18 mouse cellular contexts compared by ENCODE assay signal in the genomic region with DNA sequence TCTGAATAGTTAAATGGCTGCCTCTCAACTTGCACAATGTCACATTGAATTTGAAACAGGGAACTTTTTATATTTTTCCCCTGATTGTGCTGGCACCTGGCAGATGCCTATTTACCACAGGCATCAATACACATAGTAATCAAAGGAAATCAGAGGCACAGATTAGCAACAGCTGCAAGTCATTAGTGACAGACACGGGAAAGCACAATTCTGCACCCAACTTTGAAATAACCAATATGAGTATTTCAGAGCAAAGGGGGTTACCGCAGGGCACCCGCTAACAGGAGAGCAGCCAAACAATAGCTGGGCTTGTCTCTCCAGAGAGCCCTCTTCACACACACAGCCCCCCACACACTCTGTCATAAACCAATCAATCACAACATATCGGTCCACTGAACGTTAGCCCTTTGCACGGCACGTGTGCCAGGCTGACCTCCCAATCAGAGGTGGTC.
DNase-seq lines count a peak whose midpoint lies in the region; ATAC-seq and TF ChIP-seq lines count a peak whose summit lies in the region.
"Had no signal": no experiment of that assay in that cellular context is flagged by ENCODE, and none has a peak within 500 bp of the region (broad histone marks: within the 10 kb centered on the region; RNA-seq: fewer than 3 reads in every experiment).

No protein-coding gene starts in this region.

- no peak overlapping the region for H3K4me2 ChIP-seq in forebrain, embryonic 16.5 days (ENCODE audit: low read length)
- H3K4me2 ChIP-seq: embryonic facial prominence, embryonic 15.5 days; lung, embryonic 14.5 days had no signal

- peaks cover 9% of the 10 kb centered on the region for H3K4me1 ChIP-seq in forebrain, embryonic 16.5 days (replicated peaks; ENCODE audit: control insufficient read depth, insufficient read depth, low read length)
- H3K4me1 ChIP-seq: embryonic facial prominence, embryonic 15.5 days; megakaryocyte, embryonic 14.5 days had no signal

- peak overlapping the region; percentile 69 for H3K27ac ChIP-seq in forebrain, embryonic 16.5 days (ENCODE audit: low read length)
- H3K27ac ChIP-seq in gastrocnemius, adult 2 months = no peak overlapping the region
- H3K27ac ChIP-seq: embryonic facial prominence, embryonic 15.5 days; heart, embryonic 10.5 days had no signal

- no peaks in the 10 kb centered on the region for H3K36me3 ChIP-seq in forebrain, embryonic 16.5 days (ENCODE audit: control insufficient read depth, insufficient read depth)
- H3K36me3 ChIP-seq: embryonic facial prominence, embryonic 15.5 days; heart, embryonic 10.5 days had no signal

- TF ChIP-seq CTCF in gastrocnemius, adult 2 months (IDR thresholded peaks at IDR 0.05) = no peak

- 16% methylated on average over 7 of the region's 7 CpGs for WGBS in forebrain, embryonic 16.5 days

- DNase-seq in frontal cortex, postnatal 25 days (ENCODE audit: low spot score in 2 of 2) = no peak
- peak; percentile 8 to 30 for DNase-seq in left cerebral cortex, postnatal 14 days (ENCODE audit: low spot score in 2 of 2)
- DNase-seq in left cerebral cortex, adult 18-20 months (ENCODE audit: low spot score in 2 of 2) = no peak
- DNase-seq in retina, embryonic 14.5 days (ENCODE audit: low spot score) = peak; percentile 44
- no peak for DNase-seq in left cerebral cortex, adult 9 months (ENCODE audit: low spot score in 2 of 2)
- DNase-seq in gastrocnemius, adult 2 months = no peak
- DNase-seq: adrenal gland, postnatal 36 days; cerebellum, adult 18-20 months; heart, postnatal 4 days; kidney, postnatal 10 days; layer of hippocampus, postnatal 36 days; liver; lung, embryonic 14.5 days had no signal

- intact Hi-C loops in left cerebral cortex, postnatal 14 days (cut with DNase I) = no loop called here
- intact Hi-C loops in gastrocnemius, adult 2 months (cut with DNase I) = no loop called here

- peak; percentile 27; the same call in 1 of the 2 replicates for ATAC-seq in frontal cortex, adult (ENCODE audit: low TSS enrichment)
- peak; percentile 84 for ATAC-seq in forebrain, embryonic 16.5 days

- H3K27me3 ChIP-seq in forebrain, embryonic 16.5 days (replicated peaks; ENCODE audit: control insufficient read depth, insufficient read depth, low read length) = no peaks in the 10 kb centered on the region
- H3K27me3 ChIP-seq: embryonic facial prominence, embryonic 15.5 days had no signal

- no peak overlapping the region for H3K9ac ChIP-seq in forebrain, embryonic 16.5 days (replicated peaks; ENCODE audit: low read depth, low read length)
- H3K9ac ChIP-seq: embryonic facial prominence, embryonic 15.5 days; lung, embryonic 14.5 days had no signal

- H3K4me3 ChIP-seq in forebrain, embryonic 16.5 days (replicated peaks; ENCODE audit: low read length) = no peak overlapping the region
- no peak overlapping the region for H3K4me3 ChIP-seq in gastrocnemius, adult 2 months
- H3K4me3 ChIP-seq: embryonic facial prominence, embryonic 15.5 days; heart, embryonic 10.5 days; megakaryocyte, embryonic 14.5 days had no signal

- H3K9me3 ChIP-seq in forebrain, embryonic 16.5 days (ENCODE audit: control insufficient read depth, low read length) = no peaks in the 10 kb centered on the region
- H3K9me3 ChIP-seq: embryonic facial prominence, embryonic 15.5 days; heart, embryonic 10.5 days had no signal

Comparison
In these comparisons a context has a peak if more than half of its experiments do, and no peak if none do; other contexts are left out.
1. DNase-seq: peak in left cerebral cortex, postnatal 14 days (2 of 2) and retina, embryonic 14.5 days (single experiment); none in frontal cortex, postnatal 25 days (0 of 2), left cerebral cortex, adult 18-20 months (0 of 2), left cerebral cortex, adult 9 months (0 of 2) and gastrocnemius, adult 2 months (single experiment).